Mouse (Mus musculus): Measurements from ENCODE around the gene Acer1. TPM values are rescaled to one million over a fixed set of nuclear protein-coding genes. Genes with fewer than 3 reads are reported as not detected.

Gene Acer1
- total and polyA plus RNA-seq, 3 experiments, result not detected

DNA sequence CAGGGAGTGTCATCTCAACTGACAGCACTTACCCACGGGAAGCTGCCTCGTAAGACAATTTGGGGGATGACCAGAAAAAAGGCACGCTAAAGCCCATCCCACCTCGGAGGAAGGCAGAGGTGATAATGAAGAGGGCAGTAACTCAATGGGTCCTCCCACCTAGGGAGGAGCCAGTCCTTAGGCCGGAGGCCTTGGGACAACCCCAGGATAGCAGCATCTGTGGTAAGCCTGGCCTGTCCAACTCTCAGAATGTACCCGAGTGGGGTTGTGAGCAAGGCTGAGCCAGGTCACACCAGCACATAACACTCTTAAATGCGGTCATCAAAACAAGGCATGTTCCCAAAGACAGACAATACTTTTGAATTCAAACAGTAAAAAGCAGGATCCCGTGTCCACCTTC, 47.8 kb upstream of the Acer1 start:
- peak overlapping the region; percentile 82 to 95 (median 83) for H3K4me3 ChIP-seq (replicated peaks in 1 of 3; ENCODE audit: low read depth in 2 of 3, low read length in 2 of 3, poor library complexity in 1 of 3)
- H3K4me2 ChIP-seq (ENCODE audit: insufficient read depth, low read depth, poor library complexity, severe bottlenecking), result peak overlapping the region; percentile 99
- H3K4me1 ChIP-seq (ENCODE audit: control insufficient read depth in 1 of 2, insufficient read depth in 2 of 2), result peaks cover 7 to 27% of the 10 kb centered on the region in 2 experiments; a peak in 3 of 4 replicates
- dilution Hi-C loops (cut with MboI; ENCODE audit: extremely low pct_ligation_motif_present, extremely low pct_unique_long_range_greater_than_20kb, low sequenced_read_pairs) (no loop called here), in situ Hi-C loops (cut with MboI; ENCODE audit: low pct_ligation_motif_present, low pct_unique_long_range_greater_than_20kb, low sequenced_read_pairs) (no loop called here)
- peaks cover 40 to 46% of the 10 kb centered on the region in 2 experiments for H3K36me3 ChIP-seq (replicated peaks in 1 of 2; ENCODE audit: control insufficient read depth in 1 of 2, insufficient read depth in 1 of 2, low read length in 1 of 2)
- TF ChIP-seq USF1 (IDR thresholded peaks at IDR 0.05; ENCODE audit: low read depth, low read length), result no peak
- no peak for TF ChIP-seq NELFE (IDR thresholded peaks at IDR 0.05; ENCODE audit: low read depth, low read length)
- 0 out of 2 replicates have a peak, but pooled peaks have one; percentile 25 for TF ChIP-seq POLR2A (IDR thresholded peaks at IDR 0.05; ENCODE audit: low read depth, low read length)
- no peak for TF ChIP-seq TCF12 (IDR thresholded peaks at IDR 0.05; ENCODE audit: low read depth, low read length)
- 0 out of 2 replicates have a peak, but pooled peaks have one; percentile 18 for TF ChIP-seq TBP (conservative IDR thresholded peaks at IDR 0.05; ENCODE audit: low read depth, low read length)
- H3K79me2 ChIP-seq (replicated peaks; ENCODE audit: control insufficient read depth, extremely low read depth, insufficient read depth, poor library complexity, severe bottlenecking), result peaks cover 47% of the 10 kb centered on the region
- H3K27me3 ChIP-seq (replicated peaks), result no peaks in the 10 kb centered on the region
- H3K9ac ChIP-seq (ENCODE audit: insufficient read depth, low read depth), result peak overlapping the region; percentile 100
- H3K9me3 ChIP-seq (replicated peaks; ENCODE audit: low read length), result no peaks in the 10 kb centered on the region
- no peak overlapping the region for H3K27ac ChIP-seq (ENCODE audit: insufficient read depth, low read depth)
- peak; percentile 62 for DNase-seq (ENCODE audit: extremely low read depth)

GRCm38 (mm10) chr17:57027471-57027870, 45.5 kb upstream of the Acer1 start:
- Histone ChIP-seq H3K4me1 (ENCODE audit: control insufficient read depth in 1 of 2, insufficient read depth in 2 of 2) (peaks cover 5 to 25% of the 10 kb centered on the region in 2 experiments; a peak in 2 of 4 replicates), H3K4me3 (replicated peaks in 1 of 3; ENCODE audit: low read depth in 2 of 3, low read length in 2 of 3, poor library complexity in 1 of 3) (no peak overlapping the region), H3K79me2 (replicated peaks; ENCODE audit: control insufficient read depth, extremely low read depth, insufficient read depth, poor library complexity, severe bottlenecking) (peaks cover 47% of the 10 kb centered on the region), H3K9me3 (replicated peaks; ENCODE audit: low read length) (no peaks in the 10 kb centered on the region), H3K9ac (ENCODE audit: insufficient read depth, low read depth) (no peak overlapping the region), H3K36me3 (replicated peaks in 1 of 2; ENCODE audit: control insufficient read depth in 1 of 2, insufficient read depth in 1 of 2, low read length in 1 of 2) (peaks cover 62 to 68% of the 10 kb centered on the region in 2 experiments), H3K4me2 (ENCODE audit: insufficient read depth, low read depth, poor library complexity, severe bottlenecking) (no peak overlapping the region), H3K27ac (ENCODE audit: insufficient read depth, low read depth) (no peak overlapping the region), H3K27me3 (replicated peaks) (no peaks in the 10 kb centered on the region)
- no peak for DNase-seq (ENCODE audit: extremely low read depth)
- TF ChIP-seq POLR2A (IDR thresholded peaks at IDR 0.05; ENCODE audit: low read depth, low read length), result no peak
- no peak for TF ChIP-seq JUN (IDR thresholded peaks at IDR 0.05; ENCODE audit: insufficient read depth, low read depth, low read length)
- no peak for TF ChIP-seq JUND (conservative IDR thresholded peaks at IDR 0.05; ENCODE audit: low read depth, low read length)
- no peak for TF ChIP-seq ZMIZ1 (IDR thresholded peaks at IDR 0.05; ENCODE audit: low read depth, low read length)
- no peak for TF ChIP-seq UBTF (IDR thresholded peaks at IDR 0.05; ENCODE audit: low read depth, low read length)
- no peak for TF ChIP-seq GABPA (IDR thresholded peaks at IDR 0.05; ENCODE audit: insufficient replicate concordance, low read depth, low read length)
- no peak for TF ChIP-seq KAT2A (IDR thresholded peaks at IDR 0.05; ENCODE audit: insufficient replicate concordance, low read length)
- TF ChIP-seq ZKSCAN1 (IDR thresholded peaks at IDR 0.05; ENCODE audit: borderline replicate concordance, low read depth, low read length), result no peak
- no peak for TF ChIP-seq ETS1 (conservative IDR thresholded peaks at IDR 0.05; ENCODE audit: low read depth, low read length)
- no peak for TF ChIP-seq ELF1 (IDR thresholded peaks at IDR 0.05; ENCODE audit: low read depth, low read length)
- TF ChIP-seq MAFK (IDR thresholded peaks at IDR 0.05; ENCODE audit: insufficient replicate concordance, low read length), result no peak
- no peak for TF ChIP-seq EP300 (IDR thresholded peaks at IDR 0.05; ENCODE audit: low read length)
- TF ChIP-seq HCFC1 (IDR thresholded peaks at IDR 0.05; ENCODE audit: low read depth, low read length), result no peak
- TF ChIP-seq RCOR1 (conservative IDR thresholded peaks at IDR 0.05; ENCODE audit: low read depth, low read length), result no peak
- no peak for TF ChIP-seq MXI1 (IDR thresholded peaks at IDR 0.05; ENCODE audit: low read depth, low read length)
- dilution Hi-C loops (cut with MboI; ENCODE audit: extremely low pct_ligation_motif_present, extremely low pct_unique_long_range_greater_than_20kb, low sequenced_read_pairs) (no loop called here), in situ Hi-C loops (cut with MboI; ENCODE audit: low pct_ligation_motif_present, low pct_unique_long_range_greater_than_20kb, low sequenced_read_pairs) (no loop called here)

Measured in CH12.LX (cell line).